Mouse (Mus musculus): ENCODE data around the gene Fkbp6. TPM values are rescaled to one million over a fixed set of nuclear protein-coding genes. Genes with fewer than 3 reads are reported as not detected.

Gene Fkbp6
- total and polyA plus RNA-seq, 2 experiments from 2014 or later: not detected

DNA sequence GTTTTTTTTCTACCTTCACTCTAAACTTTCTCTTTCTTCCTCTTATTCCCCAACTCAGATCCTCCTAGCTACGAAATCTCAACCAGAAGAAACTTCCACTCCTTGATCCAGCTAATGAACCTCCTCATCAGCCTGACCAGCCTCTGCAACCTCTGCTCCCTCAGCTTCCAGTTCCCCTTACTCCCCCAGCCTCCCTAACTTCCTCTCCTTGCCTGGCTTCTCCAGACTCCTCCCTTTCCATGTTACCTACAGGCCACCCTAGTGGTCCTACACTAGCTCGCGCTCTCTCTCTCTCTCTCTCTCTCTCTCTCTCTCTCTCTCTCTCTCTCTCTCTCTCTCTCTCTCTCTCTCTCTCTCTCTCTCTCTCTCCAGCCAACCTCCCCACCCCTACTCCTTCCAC, 33.7 kb downstream of the Fkbp6 start:
- H3K4me1 ChIP-seq (ENCODE audit: control insufficient read depth, insufficient read depth): no peaks in the 10 kb centered on the region
- 72% methylated on average over 3 of the region's 3 CpGs for WGBS
- no peak for ATAC-seq (ENCODE audit: insufficient read depth, low read depth)

GRCm38 (mm10) chr5:135306321-135306965, 43.4 kb downstream of the Fkbp6 start:
- Histone ChIP-seq H3K27me3 (ENCODE audit: control insufficient read depth, insufficient read depth, low read length) (0 out of 2 replicates have a peak, but pooled peaks cover 7% of the 10 kb centered on the region), H3K27ac (ENCODE audit: low read depth) (no peak overlapping the region), H3K4me3 (ENCODE audit: low read depth, low read length) (no peak overlapping the region), H3K36me3 (replicated peaks; ENCODE audit: control insufficient read depth, insufficient read depth, low read length) (no peaks in the 10 kb centered on the region), H3K4me1 (ENCODE audit: control insufficient read depth, insufficient read depth) (no peaks in the 10 kb centered on the region), H3K9ac (replicated peaks; ENCODE audit: low read depth, low read length) (no peak overlapping the region), H3K4me2 (ENCODE audit: low read depth, low read length) (no peak overlapping the region), H3K9me3 (replicated peaks; ENCODE audit: control insufficient read depth, low read length) (no peaks in the 10 kb centered on the region)
- 49% methylated on average over 10 of the region's 10 CpGs for WGBS
- TF ChIP-seq EP300 (IDR thresholded peaks at IDR 0.05; ENCODE audit: low read depth) (no peak), CTCF (IDR thresholded peaks at IDR 0.05; ENCODE audit: low read depth) (no peak)
- ATAC-seq (ENCODE audit: insufficient read depth, low read depth) (no peak), DNase-seq (ENCODE audit: low spot score) (no peak)

More for the DNA sequence above, 33.7 kb downstream of the Fkbp6 start:
- Histone ChIP-seq H3K27me3 (ENCODE audit: control insufficient read depth, insufficient read depth, low read length) (no peaks in the 10 kb centered on the region), H3K9ac (replicated peaks; ENCODE audit: low read depth, low read length) (no peak overlapping the region), H3K4me2 (ENCODE audit: low read depth, low read length) (no peak overlapping the region), H3K36me3 (replicated peaks; ENCODE audit: control insufficient read depth, insufficient read depth, low read length) (no peaks in the 10 kb centered on the region), H3K27ac (ENCODE audit: low read depth) (no peak overlapping the region), H3K4me3 (ENCODE audit: low read depth, low read length) (no peak overlapping the region), H3K9me3 (replicated peaks; ENCODE audit: control insufficient read depth, low read length) (no peaks in the 10 kb centered on the region)
- no peak for DNase-seq (ENCODE audit: low spot score)
- TF ChIP-seq EP300 (IDR thresholded peaks at IDR 0.05; ENCODE audit: low read depth): no peak
- no peak for TF ChIP-seq CTCF (IDR thresholded peaks at IDR 0.05; ENCODE audit: low read depth)

DNA sequence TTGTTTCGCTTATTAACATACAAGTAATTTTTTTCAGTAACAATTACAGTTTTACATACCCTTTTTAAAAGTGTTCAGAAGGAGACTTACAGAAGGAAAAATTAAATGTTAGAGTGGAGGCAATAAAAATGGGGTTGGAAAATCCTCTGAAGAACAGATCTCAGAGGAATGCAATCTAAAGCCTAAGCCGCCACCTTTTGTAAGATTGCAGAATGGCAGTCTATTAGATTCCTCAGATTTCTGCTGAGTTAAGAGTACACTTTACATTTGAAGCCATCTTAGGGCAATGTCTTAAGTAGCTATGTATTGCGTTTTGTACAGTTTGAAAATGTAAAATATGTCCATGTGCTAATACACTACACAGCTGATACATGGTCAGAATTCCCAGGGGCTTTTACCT, 47.4 kb downstream of the Fkbp6 start:
- no peaks in the 10 kb centered on the region for H3K9me3 ChIP-seq (replicated peaks; ENCODE audit: control insufficient read depth, low read length)
- 76% methylated on average over 3 of the region's 3 CpGs for WGBS
- H3K9ac ChIP-seq (replicated peaks; ENCODE audit: low read depth, low read length): no peak overlapping the region
- no peak for ATAC-seq (ENCODE audit: insufficient read depth, low read depth)
- H3K4me3 ChIP-seq (ENCODE audit: low read depth, low read length): no peak overlapping the region
- H3K36me3 ChIP-seq (replicated peaks; ENCODE audit: control insufficient read depth, insufficient read depth, low read length): no peaks in the 10 kb centered on the region
- TF ChIP-seq CTCF (IDR thresholded peaks at IDR 0.05; ENCODE audit: low read depth): no peak
- TF ChIP-seq EP300 (IDR thresholded peaks at IDR 0.05; ENCODE audit: low read depth): no peak
- no peaks in the 10 kb centered on the region for H3K4me1 ChIP-seq (ENCODE audit: control insufficient read depth, insufficient read depth)
- no peak overlapping the region for H3K4me2 ChIP-seq (ENCODE audit: low read depth, low read length)
- H3K27me3 ChIP-seq (ENCODE audit: control insufficient read depth, insufficient read depth, low read length): no peaks in the 10 kb centered on the region
- no peak overlapping the region for H3K27ac ChIP-seq (ENCODE audit: low read depth)
- no peak for DNase-seq (ENCODE audit: low spot score)

DNA sequence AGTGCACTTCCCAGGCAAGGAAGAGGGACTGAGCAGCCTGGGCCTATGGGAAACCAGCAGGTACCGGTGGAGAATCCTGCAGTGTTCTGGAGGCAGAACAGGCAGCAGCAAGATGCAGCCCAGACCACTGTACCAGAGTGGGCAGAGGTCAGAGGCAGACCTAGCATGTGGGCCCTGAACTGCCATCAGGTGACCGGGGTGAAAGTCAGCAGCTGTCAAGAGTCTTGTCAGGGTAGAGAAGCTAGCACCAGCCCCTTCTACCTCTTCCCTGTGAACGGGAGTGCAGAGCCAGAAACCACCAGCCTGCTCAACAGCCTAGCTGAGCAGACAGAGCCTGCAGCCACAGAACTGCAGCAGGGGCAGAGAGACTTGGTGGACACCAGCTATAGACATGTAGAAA, 47.9 kb downstream of the Fkbp6 start:
- Histone ChIP-seq H3K9me3 (replicated peaks; ENCODE audit: control insufficient read depth, low read length) (no peaks in the 10 kb centered on the region), H3K27ac (ENCODE audit: low read depth) (no peak overlapping the region), H3K4me3 (ENCODE audit: low read depth, low read length) (no peak overlapping the region), H3K4me1 (ENCODE audit: control insufficient read depth, insufficient read depth) (no peaks in the 10 kb centered on the region), H3K9ac (replicated peaks; ENCODE audit: low read depth, low read length) (no peak overlapping the region), H3K27me3 (ENCODE audit: control insufficient read depth, insufficient read depth, low read length) (no peaks in the 10 kb centered on the region), H3K4me2 (ENCODE audit: low read depth, low read length) (no peak overlapping the region), H3K36me3 (replicated peaks; ENCODE audit: control insufficient read depth, insufficient read depth, low read length) (no peaks in the 10 kb centered on the region)
- TF ChIP-seq EP300 (IDR thresholded peaks at IDR 0.05; ENCODE audit: low read depth) (no peak), CTCF (IDR thresholded peaks at IDR 0.05; ENCODE audit: low read depth) (no peak)
- ATAC-seq (ENCODE audit: insufficient read depth, low read depth) (no peak), DNase-seq (ENCODE audit: low spot score) (no peak)
- WGBS: 21% methylated on average over 3 of the region's 3 CpGs

DNA sequence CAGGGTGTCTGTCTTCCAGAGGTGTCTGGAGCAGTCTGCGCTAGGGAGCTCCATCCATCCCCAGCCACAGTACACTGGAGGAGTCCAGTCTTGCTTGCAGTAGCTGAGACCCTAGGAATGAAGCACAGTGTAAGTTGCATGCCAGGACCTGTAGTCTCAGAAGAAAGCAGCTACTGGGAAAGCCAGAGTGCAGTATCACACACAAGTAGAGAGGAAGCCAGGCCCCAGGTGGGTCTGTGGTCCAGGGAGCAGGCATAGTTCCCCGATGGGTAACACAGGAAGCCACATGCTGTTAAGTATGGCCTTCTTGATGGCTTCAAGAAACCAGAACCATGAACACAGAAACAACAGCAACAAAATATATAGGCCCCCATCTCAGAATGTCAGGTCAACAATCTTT, 57.8 kb downstream of the Fkbp6 start:
- no peak overlapping the region for H3K9ac ChIP-seq (replicated peaks; ENCODE audit: low read depth, low read length)
- 82% methylated on average over 2 of the region's 2 CpGs for WGBS

GRCm38 (mm10) chr5:135291193-135291592, 58.7 kb downstream of the Fkbp6 start:
- Histone ChIP-seq H3K27me3 (ENCODE audit: control insufficient read depth, insufficient read depth, low read length) (no peaks in the 10 kb centered on the region), H3K9ac (replicated peaks; ENCODE audit: low read depth, low read length) (no peak overlapping the region), H3K9me3 (replicated peaks; ENCODE audit: control insufficient read depth, low read length) (no peaks in the 10 kb centered on the region), H3K27ac (ENCODE audit: low read depth) (no peak overlapping the region), H3K36me3 (replicated peaks; ENCODE audit: control insufficient read depth, insufficient read depth, low read length) (no peaks in the 10 kb centered on the region), H3K4me3 (ENCODE audit: low read depth, low read length) (no peak overlapping the region), H3K4me1 (ENCODE audit: control insufficient read depth, insufficient read depth) (no peaks in the 10 kb centered on the region), H3K4me2 (ENCODE audit: low read depth, low read length) (no peak overlapping the region)
- ATAC-seq (ENCODE audit: insufficient read depth, low read depth): no peak
- TF ChIP-seq CTCF (IDR thresholded peaks at IDR 0.05; ENCODE audit: low read depth) (no peak), EP300 (IDR thresholded peaks at IDR 0.05; ENCODE audit: low read depth) (no peak)
- WGBS: 68% methylated on average over 4 of the region's 4 CpGs
- no peak for DNase-seq (ENCODE audit: low spot score)

More for the DNA sequence above, 57.8 kb downstream of the Fkbp6 start:
- TF ChIP-seq CTCF (IDR thresholded peaks at IDR 0.05; ENCODE audit: low read depth) (no peak), EP300 (IDR thresholded peaks at IDR 0.05; ENCODE audit: low read depth) (no peak)
- Histone ChIP-seq H3K9me3 (replicated peaks; ENCODE audit: control insufficient read depth, low read length) (no peaks in the 10 kb centered on the region), H3K4me2 (ENCODE audit: low read depth, low read length) (no peak overlapping the region), H3K4me3 (ENCODE audit: low read depth, low read length) (no peak overlapping the region), H3K4me1 (ENCODE audit: control insufficient read depth, insufficient read depth) (no peaks in the 10 kb centered on the region), H3K27me3 (ENCODE audit: control insufficient read depth, insufficient read depth, low read length) (no peaks in the 10 kb centered on the region), H3K27ac (ENCODE audit: low read depth) (no peak overlapping the region), H3K36me3 (replicated peaks; ENCODE audit: control insufficient read depth, insufficient read depth, low read length) (no peaks in the 10 kb centered on the region)
- ATAC-seq (ENCODE audit: insufficient read depth, low read depth): no peak
- no peak for DNase-seq (ENCODE audit: low spot score)

All from heart, postnatal 0 days (tissue).